Mouse (Mus musculus) midbrain, embryonic 10.5 days (tissue): ENCODE data around the gene Supt3. TPM values are rescaled to one million over a fixed set of nuclear protein-coding genes. Genes with fewer than 3 reads are reported as not detected.

Experiments
- DNase-seq: peaks from one replicate; pipeline ENCODE4 v3.0.0-alpha.2; 2017; ENCODE audit warnings: low spot score
- H3K27ac ChIP-seq: fragments of 300-500 bp; sonication (generic); replicated peaks from 2 replicates; pipeline ENCODE4 v1.5.1; 2016; ENCODE audit warnings: mild to moderate bottlenecking
- H3K27me3 ChIP-seq: fragments of 300-500 bp; sonication (generic); 2 replicates; pipeline ENCODE4 v1.6.1; 2016; ENCODE audit warnings: low read depth, mild to moderate bottlenecking; ENCODE audit not compliant: poor library complexity, severe bottlenecking
- H3K36me3 ChIP-seq: fragments of 300-500 bp; sonication (generic); 2 replicates; pipeline ENCODE4 v1.6.1; 2016; ENCODE audit warnings: mild to moderate bottlenecking, moderate library complexity
- H3K4me1 ChIP-seq: fragments of 300-500 bp; sonication (generic); 2 replicates; pipeline ENCODE4 v1.6.1; 2016
- H3K4me3 ChIP-seq: fragments of 300-500 bp; sonication (generic); 2 replicates; pipeline ENCODE4 v1.5.1; 2016; ENCODE audit warnings: mild to moderate bottlenecking, moderate library complexity
- H3K9me3 ChIP-seq: fragments of 300-500 bp; sonication (generic); replicated peaks from 2 replicates; pipeline ENCODE4 v1.6.1; 2016; ENCODE audit warnings: mild to moderate bottlenecking
- WGBS: fragments of 180-500 bp; shearing (Covaris S2); methylation state at CpG from one replicate; pipeline ENCODE4 v1.1.7; 2016; 5-methylcytosine and 5-hydroxymethylcytosine counted together
- polyA plus RNA-seq: library from polyadenylated mRNA; unstranded; fragments of >200 nt; fragmentation: Nextera tagmentation; extraction: Ambion mirVana; gene quantifications from 2 replicates; pipeline ENCODE4 v1.2.1, GENCODE M21; 2016

Gene Supt3
- polyA plus RNA-seq, 1 experiment from 2014 or later: 23.4 TPM

DNA sequence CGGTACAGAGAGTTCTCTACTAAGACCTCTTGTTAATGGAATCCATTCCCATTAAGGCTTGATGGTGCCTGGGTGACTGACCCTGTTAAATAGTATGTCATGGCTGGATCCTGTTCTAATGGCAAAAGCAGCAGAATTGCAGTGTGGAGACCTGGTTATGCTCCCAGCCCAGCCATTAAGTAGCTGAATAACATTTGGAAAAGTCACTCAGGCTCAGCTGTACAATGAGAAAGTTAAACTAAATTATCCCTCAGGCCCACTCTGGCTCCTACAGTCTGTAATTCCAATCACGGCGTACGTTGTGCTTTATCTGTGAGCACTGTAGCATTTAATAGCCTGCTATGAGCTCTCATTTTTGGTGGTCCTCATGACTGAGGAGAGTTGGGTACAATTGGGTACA, 300.0 kb downstream of the Supt3 start:
- Histone ChIP-seq H3K4me3 (no peak overlapping the region), H3K36me3 (no peaks in the 10 kb centered on the region), H3K4me1 (peaks cover 2% of the 10 kb centered on the region; the same call in 1 of the 2 replicates), H3K27me3 (no peaks in the 10 kb centered on the region), H3K9me3 (no peaks in the 10 kb centered on the region), H3K27ac (no peak overlapping the region)
- WGBS: 89% methylated on average over 4 of the region's 4 CpGs
- DNase-seq: no peak

DNA sequence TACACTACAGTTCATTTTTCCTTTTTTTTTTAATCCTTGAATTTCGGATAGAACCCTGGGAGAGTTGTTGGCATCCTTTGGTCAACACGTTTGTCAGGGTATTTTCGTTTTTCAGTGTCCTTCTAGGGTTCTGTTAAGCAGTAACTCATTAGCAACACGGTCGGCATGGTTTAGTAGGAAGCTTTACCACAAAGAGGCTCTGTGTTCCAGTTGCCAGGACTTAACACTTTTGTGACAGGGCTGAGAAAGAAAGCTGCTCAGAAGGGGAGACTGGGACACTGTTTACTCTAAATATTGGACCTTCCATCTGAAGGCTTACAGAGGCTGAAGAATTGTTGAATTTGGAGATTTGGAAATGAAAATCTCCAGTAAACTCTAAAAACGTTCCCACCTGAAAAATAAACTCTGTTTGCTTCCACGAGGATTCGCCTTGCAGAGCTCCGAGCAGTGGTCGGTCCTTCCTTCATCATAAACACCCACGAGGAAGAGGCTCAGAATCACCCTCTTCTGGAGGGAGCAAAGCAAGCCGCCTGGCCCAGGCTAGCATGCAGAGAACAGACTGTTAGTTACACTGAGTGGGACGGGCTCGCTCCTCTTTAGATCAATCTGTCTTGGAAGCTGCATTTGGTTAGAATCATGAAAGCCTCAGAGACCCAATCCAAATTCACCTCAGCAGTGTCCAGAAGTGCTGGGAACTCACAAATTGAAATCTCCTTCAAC, 301.1 kb downstream of the Supt3 start:
- H3K27me3 ChIP-seq: no peaks in the 10 kb centered on the region
- no peaks in the 10 kb centered on the region for H3K36me3 ChIP-seq
- 80% methylated on average over 14 of the region's 14 CpGs for WGBS
- H3K9me3 ChIP-seq: no peaks in the 10 kb centered on the region
- no peak overlapping the region for H3K4me3 ChIP-seq
- no peaks in the 10 kb centered on the region for H3K4me1 ChIP-seq
- H3K27ac ChIP-seq: no peak overlapping the region
- DNase-seq: no peak

DNA sequence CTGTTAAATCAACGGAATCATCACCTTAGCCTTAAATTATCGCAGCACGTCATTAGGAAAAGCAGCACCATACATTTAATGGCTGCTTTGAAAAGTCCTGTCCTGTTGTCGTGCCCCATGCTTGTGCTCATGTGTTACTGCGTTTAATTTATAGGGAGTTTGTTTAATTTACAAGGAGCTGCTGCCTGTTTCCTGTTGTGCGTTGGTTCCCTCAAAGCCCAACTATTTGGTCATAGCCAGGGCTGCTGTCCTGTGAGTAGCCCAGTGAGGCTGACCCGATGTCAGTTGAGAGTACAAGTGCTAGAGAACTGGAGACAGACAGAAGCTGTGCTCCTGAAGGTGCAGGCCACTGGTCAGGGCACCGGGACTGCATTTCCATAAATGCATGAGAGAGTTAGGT, 304.6 kb downstream of the Supt3 start:
- H3K9me3 ChIP-seq: no peaks in the 10 kb centered on the region
- H3K36me3 ChIP-seq: no peaks in the 10 kb centered on the region
- DNase-seq: no peak
- no peak overlapping the region for H3K27ac ChIP-seq
- H3K4me1 ChIP-seq: no peaks in the 10 kb centered on the region
- 90% methylated on average over 8 of the region's 8 CpGs for WGBS
- H3K4me3 ChIP-seq: no peak overlapping the region
- no peaks in the 10 kb centered on the region for H3K27me3 ChIP-seq

DNA sequence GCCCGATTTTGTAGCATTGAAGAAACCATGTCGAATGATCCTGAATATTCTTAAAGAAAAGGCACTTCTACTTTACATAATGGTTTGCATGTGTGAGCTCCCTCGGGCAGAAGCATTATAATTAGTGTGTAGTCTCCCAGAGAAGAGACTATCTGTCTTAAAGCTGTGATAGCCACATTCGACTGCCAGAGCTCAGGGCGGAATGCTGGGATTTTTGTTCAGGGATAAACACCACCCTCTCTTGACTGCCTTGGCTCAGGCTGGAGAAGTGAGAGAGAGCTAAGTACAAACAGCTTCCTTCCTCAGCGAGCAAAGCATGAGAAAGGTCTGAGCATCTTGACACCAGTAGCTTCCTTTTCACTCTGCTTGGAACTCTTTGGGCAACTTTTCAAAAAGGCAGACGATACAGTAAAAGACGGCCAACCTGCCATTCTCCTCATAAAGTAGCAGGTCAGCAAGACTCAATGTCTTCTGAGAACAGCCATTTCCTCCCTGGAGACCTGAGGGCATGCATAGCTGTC, 305.1 kb downstream of the Supt3 start:
- DNase-seq: no peak
- H3K27ac ChIP-seq: no peak overlapping the region
- H3K36me3 ChIP-seq: no peaks in the 10 kb centered on the region
- H3K4me3 ChIP-seq: no peak overlapping the region
- H3K9me3 ChIP-seq: no peaks in the 10 kb centered on the region
- no peaks in the 10 kb centered on the region for H3K4me1 ChIP-seq
- no peaks in the 10 kb centered on the region for H3K27me3 ChIP-seq
- 84% methylated on average over 8 of the region's 8 CpGs for WGBS

DNA sequence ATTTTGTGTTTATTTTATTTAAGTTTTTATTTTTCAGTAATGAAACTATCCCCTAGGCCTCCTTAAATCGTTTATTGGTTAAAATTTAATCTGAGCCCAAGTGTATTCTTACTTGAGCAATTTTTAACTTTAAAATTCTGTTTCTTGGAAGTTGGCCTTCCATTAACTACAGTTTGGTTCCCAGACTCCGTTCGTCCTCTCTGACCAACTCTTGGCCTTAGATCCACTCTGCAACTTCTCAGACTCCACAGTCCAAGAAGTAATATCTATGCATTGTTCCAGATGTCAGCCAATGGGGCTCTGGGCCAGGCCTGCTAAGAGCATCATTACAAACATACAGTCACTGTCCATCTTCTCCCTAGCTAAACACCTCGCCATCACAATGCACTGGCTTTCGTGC, 309.4 kb downstream of the Supt3 start:
- Histone ChIP-seq H3K4me1 (no peaks in the 10 kb centered on the region), H3K9me3 (no peaks in the 10 kb centered on the region), H3K27me3 (no peaks in the 10 kb centered on the region), H3K36me3 (no peaks in the 10 kb centered on the region), H3K27ac (no peak overlapping the region), H3K4me3 (no peak overlapping the region)
- WGBS: 92% methylated on average over 5 of the region's 5 CpGs
- DNase-seq: no peak

DNA sequence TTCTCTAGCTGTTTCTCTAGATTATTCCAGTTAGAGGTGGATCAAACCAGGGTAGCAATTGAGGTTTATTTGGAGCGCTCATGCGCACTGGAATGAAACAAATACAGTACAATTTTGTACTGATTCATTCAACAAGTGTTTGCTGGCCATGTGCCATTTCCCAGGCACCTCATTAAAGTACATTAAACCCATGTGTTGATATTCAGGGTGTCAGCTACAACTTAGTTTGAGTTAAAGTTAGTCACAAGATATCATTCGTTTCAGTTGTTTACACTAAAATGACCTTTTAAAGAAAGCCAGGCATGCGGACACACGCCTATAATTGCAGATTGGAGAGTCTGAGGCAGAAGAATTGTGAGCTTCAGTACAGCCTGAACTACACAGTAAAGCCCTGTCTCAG, 310.1 kb downstream of the Supt3 start:
- H3K27me3 ChIP-seq: no peaks in the 10 kb centered on the region
- no peak for DNase-seq
- H3K9me3 ChIP-seq: no peaks in the 10 kb centered on the region
- H3K36me3 ChIP-seq: no peaks in the 10 kb centered on the region
- no peaks in the 10 kb centered on the region for H3K4me1 ChIP-seq
- no peak overlapping the region for H3K27ac ChIP-seq
- WGBS: 93% methylated on average over 5 of the region's 5 CpGs
- no peak overlapping the region for H3K4me3 ChIP-seq

DNA sequence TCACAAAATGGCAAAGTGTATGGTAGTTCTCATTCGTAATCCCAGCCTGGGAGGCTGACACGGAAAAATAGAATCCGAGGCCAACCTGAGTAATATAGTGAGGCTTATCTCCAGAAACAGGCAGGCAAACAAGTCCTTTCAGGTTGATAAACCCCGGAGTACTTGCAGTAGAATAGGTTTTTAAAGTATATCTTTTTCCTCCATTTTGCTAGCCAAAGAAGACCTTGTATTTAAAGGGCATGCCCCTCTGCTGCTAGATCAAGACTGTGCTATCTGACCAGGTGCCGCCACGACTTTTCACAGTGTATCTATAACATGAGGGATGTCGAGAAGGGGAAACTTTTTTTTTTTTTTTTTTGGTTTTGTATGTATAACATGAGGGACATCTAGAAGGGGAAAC, 324.1 kb downstream of the Supt3 start:
- H3K36me3 ChIP-seq: no peaks in the 10 kb centered on the region
- WGBS: 90% methylated on average over 7 of the region's 7 CpGs
- H3K4me1 ChIP-seq: no peaks in the 10 kb centered on the region
- H3K27ac ChIP-seq: no peak overlapping the region
- H3K27me3 ChIP-seq: no peaks in the 10 kb centered on the region
- no peak overlapping the region for H3K4me3 ChIP-seq
- DNase-seq: no peak
- H3K9me3 ChIP-seq: no peaks in the 10 kb centered on the region

DNA sequence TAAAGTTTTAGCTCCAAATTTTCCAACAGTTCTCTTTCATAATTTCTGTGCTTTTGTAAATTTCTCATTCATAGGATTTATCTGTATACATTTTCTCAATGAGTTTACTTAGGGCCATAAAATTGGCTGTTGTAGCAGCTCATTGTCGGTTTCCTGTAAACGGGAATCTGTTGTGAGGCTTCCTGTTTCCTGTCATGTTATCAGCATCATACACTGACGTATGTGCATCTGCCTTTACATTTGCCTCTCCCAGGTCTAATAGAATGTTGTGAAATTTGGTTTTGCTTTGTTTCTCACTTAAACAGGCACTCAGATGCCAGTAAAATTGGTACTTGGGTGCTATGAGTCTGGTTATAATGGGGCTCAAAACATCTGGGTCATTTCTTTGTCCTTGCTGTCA, 338.4 kb downstream of the Supt3 start:
- DNase-seq: no peak
- H3K27ac ChIP-seq: no peak overlapping the region
- WGBS: 80% methylated on average over 3 of the region's 3 CpGs

DNA sequence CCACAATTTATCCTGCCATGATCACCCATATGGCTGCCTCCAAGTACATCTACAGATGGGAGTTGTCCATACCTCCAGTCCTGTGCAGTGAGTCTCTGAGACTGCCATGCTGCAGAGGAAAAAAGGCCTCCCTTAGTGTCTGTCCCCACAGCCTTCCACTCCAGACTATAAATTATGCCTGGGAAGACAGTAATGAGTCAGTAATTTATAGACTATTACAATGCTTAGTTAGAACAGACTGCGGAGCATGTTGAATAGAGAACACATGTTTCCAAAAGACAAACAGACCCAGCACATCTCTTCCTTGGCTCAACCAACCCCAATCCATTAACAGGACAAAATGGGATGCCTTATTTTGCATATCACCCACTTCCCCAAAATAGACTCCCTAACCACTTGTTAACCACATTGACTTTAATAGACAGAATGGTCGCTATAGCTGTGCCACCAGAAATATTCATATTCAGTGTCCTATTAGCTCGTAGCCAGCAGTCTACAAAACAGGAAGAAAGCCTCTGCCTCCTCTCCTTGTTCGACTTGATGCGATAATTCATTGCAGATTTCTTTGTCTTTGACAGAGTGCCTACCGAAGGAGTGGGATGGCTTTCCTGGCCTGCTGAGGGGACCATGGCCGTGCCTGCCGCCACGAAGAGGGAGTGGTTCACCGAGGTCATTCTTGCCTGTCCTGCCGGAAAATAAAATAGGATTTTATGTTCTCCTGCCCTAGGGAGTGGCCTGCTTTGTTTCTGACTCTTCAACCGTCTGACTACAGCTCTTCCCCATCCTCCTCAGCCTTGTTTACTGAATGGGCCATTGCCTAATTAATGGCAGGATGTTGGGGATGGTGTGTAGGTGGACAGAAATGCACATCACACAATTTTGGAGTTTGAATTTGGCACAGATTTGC, 341.9 kb downstream of the Supt3 start:
- WGBS: 56% methylated on average over 12 of the region's 12 CpGs
- H3K27ac ChIP-seq: 0 out of 2 replicates have a peak overlapping the region, but pooled peaks have one; percentile 17
- no peaks in the 10 kb centered on the region for H3K36me3 ChIP-seq
- H3K4me3 ChIP-seq: no peak overlapping the region
- DNase-seq: no peak
- no peaks in the 10 kb centered on the region for H3K27me3 ChIP-seq
- no peaks in the 10 kb centered on the region for H3K9me3 ChIP-seq
- H3K4me1 ChIP-seq: peaks cover 8% of the 10 kb centered on the region

More for the DNA sequence above, 338.4 kb downstream of the Supt3 start:
- H3K36me3 ChIP-seq: no peaks in the 10 kb centered on the region
- H3K4me1 ChIP-seq: peaks cover 11% of the 10 kb centered on the region
- no peak overlapping the region for H3K4me3 ChIP-seq
- no peaks in the 10 kb centered on the region for H3K9me3 ChIP-seq
- no peaks in the 10 kb centered on the region for H3K27me3 ChIP-seq

DNA sequence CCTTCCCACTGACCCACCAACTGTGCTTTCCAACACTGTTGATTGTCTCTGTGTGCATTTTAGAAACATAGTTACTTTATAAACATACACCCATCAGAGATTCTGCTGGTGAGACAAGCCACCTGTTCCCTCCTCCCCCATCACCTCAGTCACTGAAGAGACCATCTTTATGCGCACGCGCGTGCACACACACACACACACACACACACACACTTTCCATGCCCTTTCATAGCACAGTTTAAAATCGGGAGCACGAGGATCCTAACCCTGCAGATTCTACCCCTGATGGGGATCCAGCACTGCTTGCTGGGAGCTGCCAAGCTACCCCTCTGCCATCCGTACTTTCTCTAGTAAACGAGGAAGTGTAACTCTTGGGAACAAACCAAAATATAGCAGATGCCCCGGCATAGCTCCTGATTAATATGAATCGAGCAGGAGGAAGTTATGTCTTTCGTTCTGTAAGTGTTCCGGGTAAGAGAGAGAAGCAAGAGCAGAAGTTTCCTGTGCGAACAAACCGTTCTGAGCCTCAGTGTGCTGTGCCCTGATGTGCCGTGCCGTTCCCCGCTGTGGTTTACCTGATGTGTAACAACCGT, 342.8 kb downstream of the Supt3 start:
- H3K4me1 ChIP-seq: peaks cover 8% of the 10 kb centered on the region
- H3K27me3 ChIP-seq: no peaks in the 10 kb centered on the region
- H3K9me3 ChIP-seq: no peaks in the 10 kb centered on the region; the same call in 1 of the 2 replicates
- no peaks in the 10 kb centered on the region for H3K36me3 ChIP-seq
- no peak for DNase-seq
- no peak overlapping the region for H3K4me3 ChIP-seq
- WGBS: 93% methylated on average over 18 of the region's 18 CpGs
- no peak overlapping the region for H3K27ac ChIP-seq

DNA sequence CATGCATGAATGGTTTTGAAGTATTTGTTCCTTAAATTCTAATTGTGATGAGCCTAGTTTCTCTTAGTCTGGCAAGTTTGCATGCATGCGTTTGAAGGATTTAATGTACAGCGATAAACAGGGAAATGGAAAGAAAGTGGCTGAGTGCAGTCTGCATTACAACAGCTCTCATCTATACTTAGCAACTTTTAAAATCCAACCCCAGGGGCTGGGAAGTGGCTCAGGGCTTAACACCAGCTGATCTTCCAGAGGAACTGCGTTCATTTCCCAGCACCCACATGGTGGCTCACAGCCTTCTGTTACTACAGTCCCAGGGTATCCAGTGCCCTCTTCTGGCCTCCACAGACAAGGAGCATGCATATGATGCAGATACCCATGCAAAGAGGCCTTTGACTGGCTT, 346.9 kb downstream of the Supt3 start:
- Histone ChIP-seq H3K9me3 (no peaks in the 10 kb centered on the region; the same call in 1 of the 2 replicates), H3K4me3 (no peak overlapping the region), H3K27me3 (no peaks in the 10 kb centered on the region), H3K36me3 (no peaks in the 10 kb centered on the region), H3K4me1 (peaks cover 4% of the 10 kb centered on the region), H3K27ac (no peak overlapping the region)
- WGBS: 94% methylated on average over 3 of the region's 3 CpGs
- DNase-seq: no peak

DNA sequence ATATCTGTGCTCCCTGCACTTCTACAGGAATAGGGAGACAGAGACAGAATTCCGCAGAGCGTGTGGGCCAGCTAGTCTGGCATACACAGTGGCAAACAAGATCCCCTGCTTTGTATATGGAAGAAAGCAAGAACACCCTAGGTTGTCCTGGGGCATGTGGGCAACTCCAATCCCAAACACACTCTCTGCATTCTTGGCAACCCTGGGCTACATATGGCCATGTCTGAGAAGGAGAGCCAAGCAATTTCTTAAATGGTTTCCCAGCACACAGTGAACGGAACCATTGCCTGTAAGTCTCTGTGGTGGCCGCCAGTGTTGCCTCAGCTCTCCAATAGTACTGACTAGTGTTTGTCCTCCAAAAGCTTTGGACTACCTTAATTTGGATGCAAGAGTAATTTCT, 351.7 kb downstream of the Supt3 start:
- H3K27ac ChIP-seq: no peak overlapping the region
- no peak overlapping the region for H3K4me3 ChIP-seq
- WGBS: 94% methylated on average over 4 of the region's 4 CpGs
- no peaks in the 10 kb centered on the region for H3K36me3 ChIP-seq
- DNase-seq: no peak
- H3K4me1 ChIP-seq: no peaks in the 10 kb centered on the region
- no peaks in the 10 kb centered on the region; the same call in 1 of the 2 replicates for H3K9me3 ChIP-seq
- H3K27me3 ChIP-seq: no peaks in the 10 kb centered on the region
